Mouse (Mus musculus) left cerebral cortex, adult 2 months (tissue): ENCODE data around the gene Col4a2. TPM values are rescaled to one million over a fixed set of nuclear protein-coding genes. Genes with fewer than 3 reads are reported as not detected.

Experiments used
- DNase-seq, 2 experiments: peaks; one replicate each; pipeline ENCODE4 v3.0.0; 2021 to 2022; ENCODE audit warnings: low spot score in 2 of 2, mixed read lengths in 1 of 2; ENCODE audit errors: extremely low spot score in 1 of 2
- H3K27ac ChIP-seq: fragments of 200-600 bp; 2 replicates; pipeline ENCODE4 v1.8.1; 2022
- H3K4me3 ChIP-seq: fragments of 200-600 bp; 2 replicates; pipeline ENCODE4 v1.8.1; 2022
- CTCF ChIP-seq: fragments of 200-600 bp; IDR thresholded peaks from 2 replicates; pipeline ENCODE4 v1.8.1; 2022; ENCODE audit warnings: antibody characterized with exemption, mild to moderate bottlenecking, moderate library complexity
- intact Hi-C: fragments of 180-260 bp; cut with DNase I; formaldehyde crosslinking; loops from one replicate; pipeline ENCODE4 v1.15.1; 2025
- total RNA-seq, 2 experiments: library from RNA; stranded (reverse); gene quantifications; 2 replicates each; pipeline ENCODE4 v1.2.3; 2021

Col4a2 gene
- total RNA-seq, 2 experiments from 2014 or later: 57.1 to 60.9 TPM

- peak overlapping the region; percentile 36; the same call in 1 of the 2 replicates for H3K27ac ChIP-seq
These were observed 34.4 kb upstream of the Col4a2 start for GRCm38 (mm10) chr8:11278101-11278611.

GRCm38 (mm10) chr8:11279296-11279826 lies 33.2 kb upstream of the Col4a2 start:
- intact Hi-C loops: no loop called here

More at GRCm38 (mm10) chr8:11278101-11278611, 34.4 kb upstream of the Col4a2 start:
- intact Hi-C loops: no loop called here
- no peak overlapping the region for H3K4me3 ChIP-seq
- no peak for DNase-seq
- TF ChIP-seq CTCF: no peak

GRCm38 (mm10) chr8:11280721-11281268 lies 31.8 kb upstream of the Col4a2 start:
- no peak for DNase-seq
- Histone ChIP-seq H3K27ac (no peak overlapping the region), H3K4me3 (no peak overlapping the region)
- TF ChIP-seq CTCF: no peak
- intact Hi-C loops: no loop called here

More at GRCm38 (mm10) chr8:11279296-11279826, 33.2 kb upstream of the Col4a2 start:
- Histone ChIP-seq H3K4me3 (no peak overlapping the region), H3K27ac (no peak overlapping the region)
- TF ChIP-seq CTCF: no peak
- no peak for DNase-seq

- no peak for DNase-seq
- TF ChIP-seq CTCF: no peak
- intact Hi-C loops: no loop called here
- no peak overlapping the region for H3K27ac ChIP-seq
- no peak overlapping the region for H3K4me3 ChIP-seq
These were observed 30.5 kb upstream of the Col4a2 start for GRCm38 (mm10) chr8:11282139-11282538.

- intact Hi-C loops: no loop called here
- no peak overlapping the region for H3K4me3 ChIP-seq
- TF ChIP-seq CTCF: no peak
- H3K27ac ChIP-seq: peak overlapping the region; percentile 50; the same call in 1 of the 2 replicates
- DNase-seq: no peak
These were observed 29.9 kb upstream of the Col4a2 start for GRCm38 (mm10) chr8:11282696-11283095.

GRCm38 (mm10) chr8:11283217-11283616 lies 29.4 kb upstream of the Col4a2 start:
- intact Hi-C loops: no loop called here
- Histone ChIP-seq H3K27ac (peak overlapping the region; percentile 63), H3K4me3 (no peak overlapping the region)
- no peak; the same call in 1 of the 2 replicates for TF ChIP-seq CTCF
- DNase-seq: no peak

- Histone ChIP-seq H3K4me3 (no peak overlapping the region), H3K27ac (no peak overlapping the region)
- no peak for TF ChIP-seq CTCF
- intact Hi-C loops: no loop called here
- no peak for DNase-seq
These were observed 27.2 kb upstream of the Col4a2 start for GRCm38 (mm10) chr8:11285437-11285836.

GRCm38 (mm10) chr8:11287139-11287538 lies 25.5 kb upstream of the Col4a2 start:
- Histone ChIP-seq H3K4me3 (no peak overlapping the region), H3K27ac (no peak overlapping the region)
- DNase-seq: no peak
- intact Hi-C loops: no loop called here
- TF ChIP-seq CTCF: no peak

- no peak for TF ChIP-seq CTCF
- intact Hi-C loops: no loop called here
- Histone ChIP-seq H3K4me3 (no peak overlapping the region), H3K27ac (no peak overlapping the region)
- no peak for DNase-seq
These were observed 24.3 kb upstream of the Col4a2 start for GRCm38 (mm10) chr8:11288286-11288685.

- Histone ChIP-seq H3K27ac (no peak overlapping the region), H3K4me3 (no peak overlapping the region)
- no peak for TF ChIP-seq CTCF
- no peak for DNase-seq
- intact Hi-C loops: no loop called here
These were observed 22.1 kb upstream of the Col4a2 start for GRCm38 (mm10) chr8:11290533-11290932.

GRCm38 (mm10) chr8:11292611-11293010 lies 20.0 kb upstream of the Col4a2 start:
- TF ChIP-seq CTCF: no peak
- no peak for DNase-seq
- intact Hi-C loops: no loop called here
- Histone ChIP-seq H3K27ac (no peak overlapping the region), H3K4me3 (no peak overlapping the region)

- no peak for TF ChIP-seq CTCF
- DNase-seq: no peak
- no peak overlapping the region for H3K4me3 ChIP-seq
- intact Hi-C loops: no loop called here
- H3K27ac ChIP-seq: no peak overlapping the region
These were observed 16.2 kb upstream of the Col4a2 start for GRCm38 (mm10) chr8:11296282-11296943.
